32 mouse cellular contexts compared by ENCODE assay signal in genomic region chr5:121581945-121582344, GRCm38 (mm10). TPM values are rescaled to one million over a fixed set of nuclear protein-coding genes. Genes with fewer than 3 reads are reported as not detected.
A peak's percentile ranks its signal among the peaks of the same experiment; 100 is the strongest.
DNase-seq lines count a peak whose midpoint lies in the region; ATAC-seq and TF ChIP-seq lines count a peak whose summit lies in the region.
"Had no signal": no experiment of that assay in that cellular context is flagged by ENCODE, and none has a peak within 500 bp of the region (broad histone marks: within the 10 kb centered on the region; RNA-seq: fewer than 3 reads in every experiment).

No protein-coding gene starts in this region.

- no peak overlapping the region for H3K4me2 ChIP-seq in CH12.LX (ENCODE audit: insufficient read depth, low read depth, poor library complexity, severe bottlenecking)
- H3K4me2 ChIP-seq in liver, postnatal 0 days (ENCODE audit: low read depth, low read length): no peak overlapping the region
- H3K4me2 ChIP-seq: embryonic facial prominence, embryonic 12.5 days; embryonic facial prominence, embryonic 15.5 days; heart, embryonic 13.5 days; hindbrain, embryonic 14.5 days had no signal

- TF ChIP-seq EP300 in CH12.LX (IDR thresholded peaks at IDR 0.05; ENCODE audit: low read length): peak; percentile 11; the same call in 1 of the 2 replicates
- no peak for TF ChIP-seq EP300 in liver, postnatal 0 days (IDR thresholded peaks at IDR 0.05; ENCODE audit: low read depth)

- TF ChIP-seq CTCF in gastrocnemius, adult 2 months (IDR thresholded peaks at IDR 0.05): no peak
- no peak for TF ChIP-seq CTCF in CH12.LX (conservative IDR thresholded peaks at IDR 0.05 in 1 of 2, IDR thresholded peaks at IDR 0.05 in 1 of 2; ENCODE audit: low read depth in 2 of 2, low read length in 2 of 2)
- TF ChIP-seq CTCF in liver, postnatal 0 days (IDR thresholded peaks at IDR 0.05; ENCODE audit: low read depth): no peak

- no peaks in the 10 kb centered on the region for H3K79me2 ChIP-seq in CH12.LX (replicated peaks; ENCODE audit: control insufficient read depth, extremely low read depth, insufficient read depth, poor library complexity, severe bottlenecking)

- no peak for DNase-seq in gastrocnemius, adult 2 months
- no peak for DNase-seq in gastrocnemius, postnatal 10 days
- DNase-seq in CH12.LX (ENCODE audit: extremely low read depth): no peak
- no peak for DNase-seq in ES-E14 (ENCODE audit: low read depth, low spot score)
- DNase-seq in liver, postnatal 0 days: no peak
- no peak for DNase-seq in lung, adult 18-20 months
- DNase-seq in cerebellum, adult 11 months: no peak
- DNase-seq: adrenal gland, adult 8-10 months; adrenal gland, postnatal 25 days; cerebellum, adult 18-20 months; cerebellum, adult 9-11 months; cerebellum, postnatal 25 days; forebrain, postnatal 0 days; gastrocnemius, postnatal 36 days; heart, adult 2 months; heart, postnatal 14 days; heart, postnatal 4 days had no signal

- dilution Hi-C loops in CH12.LX (cut with MboI; ENCODE audit: extremely low pct_ligation_motif_present, extremely low pct_unique_long_range_greater_than_20kb, low sequenced_read_pairs): no loop called here

- no peak overlapping the region for H3K4me3 ChIP-seq in gastrocnemius, adult 2 months
- no peak overlapping the region for H3K4me3 ChIP-seq in CH12.LX (replicated peaks in 1 of 3; ENCODE audit: low read depth in 2 of 3, low read length in 2 of 3, poor library complexity in 1 of 3)
- H3K4me3 ChIP-seq in ES-E14 (ENCODE audit: insufficient read depth in 1 of 2, low read depth in 1 of 2, low read length in 2 of 2, poor library complexity in 1 of 2, severe bottlenecking in 1 of 2): peak overlapping the region; percentile 22 to 24; a peak in 2 of 4 replicates
- H3K4me3 ChIP-seq in liver, postnatal 0 days (ENCODE audit: low read depth, low read length): no peak overlapping the region
- H3K4me3 ChIP-seq: embryonic facial prominence, embryonic 12.5 days; embryonic facial prominence, embryonic 15.5 days; heart, adult 2 months; heart, embryonic 10.5 days; heart, embryonic 13.5 days had no signal

- WGBS in liver, postnatal 0 days (ENCODE audit: insufficient replicate concordance): 81% methylated on average over 8 of the region's 8 CpGs

- no peak for ATAC-seq in liver, postnatal 0 days
- ATAC-seq: activated CD4-positive, CD25-positive, alpha-beta regulatory T cell, adult 4 months; forebrain, embryonic 14.5 days; forebrain, postnatal 0 days; hindbrain, postnatal 0 days; inflammation-experienced regulatory T-cells, adult 6 months; Patski had no signal

- H3K36me3 ChIP-seq in CH12.LX (replicated peaks in 1 of 2; ENCODE audit: control insufficient read depth in 1 of 2, insufficient read depth in 1 of 2, low read length in 1 of 2) (peaks cover 8 to 36% of the 10 kb centered on the region in 2 experiments), ES-E14 (ENCODE audit: control insufficient read depth, insufficient read depth, low read length, poor library complexity, severe bottlenecking) (peaks cover 24% of the 10 kb centered on the region; the same call in 1 of the 2 replicates)
- H3K36me3 ChIP-seq in liver, postnatal 0 days (replicated peaks; ENCODE audit: insufficient read depth, low read length): peaks cover 33% of the 10 kb centered on the region

- no peak; the same call in 1 of the 2 replicates for TF ChIP-seq POLR2A in CH12.LX (IDR thresholded peaks at IDR 0.05; ENCODE audit: low read depth, low read length)

- peaks cover 23 to 53% of the 10 kb centered on the region in 2 experiments for H3K4me1 ChIP-seq in CH12.LX (ENCODE audit: control insufficient read depth in 1 of 2, insufficient read depth in 2 of 2)
- H3K4me1 ChIP-seq in ES-E14 (ENCODE audit: control insufficient read depth in 2 of 2, insufficient read depth in 2 of 2, low read length in 2 of 2, poor library complexity in 1 of 2): peaks cover 10 to 23% of the 10 kb centered on the region in 2 experiments
- peaks cover 32% of the 10 kb centered on the region for H3K4me1 ChIP-seq in liver, postnatal 0 days (ENCODE audit: insufficient read depth)

- no peak for TF ChIP-seq RAD21 in CH12.LX (IDR thresholded peaks at IDR 0.05; ENCODE audit: low read depth, low read length)

- peak overlapping the region; percentile 35 for H3K27ac ChIP-seq in gastrocnemius, adult 2 months
- H3K27ac ChIP-seq in CH12.LX (ENCODE audit: insufficient read depth, low read depth) (no peak overlapping the region), ES-E14 (ENCODE audit: insufficient read depth, low read depth, low read length, poor library complexity, severe bottlenecking) (peak overlapping the region; percentile 20)
- 0 out of 2 replicates have a peak overlapping the region, but pooled peaks have one; percentile 11 for H3K27ac ChIP-seq in liver, postnatal 0 days (ENCODE audit: low read depth)
- H3K27ac ChIP-seq: embryonic facial prominence, embryonic 12.5 days; embryonic facial prominence, embryonic 15.5 days; heart, adult 2 months; heart, embryonic 10.5 days; heart, embryonic 13.5 days; hindbrain, embryonic 14.5 days; hindbrain, postnatal 0 days had no signal

- in situ Hi-C loops in CH12.LX (cut with MboI; ENCODE audit: low pct_ligation_motif_present, low pct_unique_long_range_greater_than_20kb, low sequenced_read_pairs) (no loop called here), ES-E14 (cut with MboI; ENCODE audit: low sequenced_read_pairs in 2 of 2, unreplicated experiment in 2 of 2) (no loop called here)

- intact Hi-C loops in gastrocnemius, adult 2 months (cut with DNase I): no loop called here

- H3K9ac ChIP-seq in CH12.LX (ENCODE audit: insufficient read depth, low read depth) (no peak overlapping the region), ES-E14 (ENCODE audit: insufficient read depth, low read depth, low read length, poor library complexity, severe bottlenecking) (peak overlapping the region; percentile 67; the same call in 1 of the 2 replicates)
- H3K9ac ChIP-seq in liver, postnatal 0 days (replicated peaks): no peak overlapping the region
- H3K9ac ChIP-seq: embryonic facial prominence, embryonic 12.5 days; embryonic facial prominence, embryonic 15.5 days; forebrain, postnatal 0 days; heart, embryonic 13.5 days; hindbrain, embryonic 14.5 days had no signal

- H3K9me3 ChIP-seq in CH12.LX (replicated peaks; ENCODE audit: low read length): no peaks in the 10 kb centered on the region
- H3K9me3 ChIP-seq in ES-E14 (ENCODE audit: control insufficient read depth, insufficient read depth, low read depth, low read length): no peaks in the 10 kb centered on the region
- no peaks in the 10 kb centered on the region for H3K9me3 ChIP-seq in liver, postnatal 0 days (ENCODE audit: low read length)
- H3K9me3 ChIP-seq: embryonic facial prominence, embryonic 12.5 days; embryonic facial prominence, embryonic 15.5 days; G1E; heart, embryonic 10.5 days; heart, embryonic 13.5 days had no signal

- H3K27me3 ChIP-seq in CH12.LX (replicated peaks): no peaks in the 10 kb centered on the region
- no peaks in the 10 kb centered on the region for H3K27me3 ChIP-seq in liver, postnatal 0 days (ENCODE audit: insufficient read depth, low read length)
- H3K27me3 ChIP-seq: embryonic facial prominence, embryonic 12.5 days; embryonic facial prominence, embryonic 15.5 days; heart, embryonic 13.5 days; Patski had no signal

TF ChIP-seq in CH12.LX, 34 proteins besides CTCF, POLR2A, EP300 and RAD21:
- TF ChIP-seq CHD1 (IDR thresholded peaks at IDR 0.05; ENCODE audit: low read depth, low read length) (peak; percentile 70; the same call in 1 of the 2 replicates), UBTF (IDR thresholded peaks at IDR 0.05; ENCODE audit: low read depth, low read length) (no peak)

TF ChIP-seq in ES-E14, 5 proteins besides CTCF, POLR2A, EP300 and RAD21:
- no peak for TF ChIP-seq ZNF384 (IDR thresholded peaks at IDR 0.05; ENCODE audit: low read depth, low read length)

RNA-seq across cellular contexts. Expression of gene Aldh2, which starts 11.7 kb away (rescaled TPM):
- total RNA-seq in gastrocnemius, adult 2 months (2021): 100 to 1,000 TPM; 116 to 287 TPM
- 100 to 1,000 TPM; 117 to 123 TPM for total RNA-seq in gastrocnemius, postnatal 10 days (2021)
- total RNA-seq in CH12.LX (2012; rRNA removed) (56.2 and 73.9 TPM in 2 replicates), CH12.LX (2014; rRNA removed) (58.9 and 66.0 TPM in 2 replicates), ES-E14 (2012; rRNA removed) (157 and 238 TPM in 2 replicates)
- 139 and 143 TPM in 2 replicates for polyA plus RNA-seq in CH12.LX (2012; ENCODE audit: insufficient read length, low read depth)
- polyA plus RNA-seq in liver, postnatal 0 days (2015; fragmentation: Nextera tagmentation; extraction: Ambion mirVana): 395 and 411 TPM in 2 replicates

RNA-seq across cellular contexts. Expression of gene Mapkapk5, which starts 36.2 kb away (rescaled TPM):
- 100 to 1,000 TPM; 100 to 131 TPM for total RNA-seq in gastrocnemius, adult 2 months (2021)
- 10 to 100 TPM; 64.4 to 72.4 TPM for total RNA-seq in gastrocnemius, postnatal 10 days (2021)
- total RNA-seq in CH12.LX (2012; rRNA removed) (48.3 and 62.6 TPM in 2 replicates), CH12.LX (2014; rRNA removed) (84.8 and 106 TPM in 2 replicates), ES-E14 (2012; rRNA removed) (94.3 and 111 TPM in 2 replicates)
- 82.9 and 90.7 TPM in 2 replicates for polyA plus RNA-seq in CH12.LX (2012; ENCODE audit: insufficient read length, low read depth)
- 15.5 and 18.1 TPM in 2 replicates for polyA plus RNA-seq in liver, postnatal 0 days (2015; fragmentation: Nextera tagmentation; extraction: Ambion mirVana)

RNA-seq across cellular contexts. Expression of gene Adam1a, which starts 36.7 kb away (rescaled TPM):
- 1 to 10 TPM; 2.0 to 3.0 TPM for total RNA-seq in gastrocnemius, adult 2 months (2021)
- total RNA-seq in gastrocnemius, postnatal 10 days (2021): 1 to 10 TPM; 2.3 to 3.7 TPM
- total RNA-seq in CH12.LX (2012; rRNA removed): 1.6 and 1.8 TPM in 2 replicates
- 1.2 and 2.2 TPM in 2 replicates for total RNA-seq in CH12.LX (2014; rRNA removed)
- polyA plus RNA-seq in CH12.LX (2012; ENCODE audit: insufficient read length, low read depth): 1.3 TPM in 2 replicates
- total RNA-seq in ES-E14 (2012; rRNA removed): 6.1 and 6.3 TPM in 2 replicates
- 0.15 and 0.25 TPM in 2 replicates for polyA plus RNA-seq in liver, postnatal 0 days (2015; fragmentation: Nextera tagmentation; extraction: Ambion mirVana)

RNA-seq across cellular contexts. Expression of gene Gm42878, which starts 36.7 kb away (rescaled TPM):
- total RNA-seq in gastrocnemius, adult 2 months (2021): not detected
- not detected for total RNA-seq in gastrocnemius, postnatal 10 days (2021)
- 0.13 TPM in 1 of 2 replicates, not detected in the other for total RNA-seq in CH12.LX (2012; rRNA removed)
- 0.58 and 1.0 TPM in 2 replicates for total RNA-seq in CH12.LX (2014; rRNA removed)
- polyA plus RNA-seq in CH12.LX (2012; ENCODE audit: insufficient read length, low read depth): not detected in 2 replicates
- total RNA-seq in ES-E14 (2012; rRNA removed): not detected in 2 replicates
- not detected in 2 replicates for polyA plus RNA-seq in liver, postnatal 0 days (2015; fragmentation: Nextera tagmentation; extraction: Ambion mirVana)
- total RNA-seq: adrenal gland, adult 8-10 months; adrenal gland, postnatal 25 days; common myeloid progenitor, adult 5-6 weeks; G1E; gastrocnemius, postnatal 36 days; granulocyte monocyte progenitor cell, adult 5-6 weeks; heart, postnatal 14 days; heart, postnatal 4 days; hindbrain, postnatal 0 days had no signal
- polyA plus RNA-seq: activated CD4-positive, CD25-positive, alpha-beta regulatory T cell, adult 4 months; embryonic facial prominence, embryonic 15.5 days; forebrain, embryonic 11.5 days; forebrain, embryonic 14.5 days; forebrain, postnatal 0 days; G1E; heart, embryonic 10.5 days; heart, embryonic 13.5 days; hindbrain, embryonic 11.5 days; hindbrain, embryonic 14.5 days; hindbrain, postnatal 0 days; inflammation-experienced regulatory T-cells, adult 6 months had no signal

RNA-seq across cellular contexts. Expression of gene Acad12, which starts 36.8 kb away (rescaled TPM):
- total RNA-seq in gastrocnemius, adult 2 months (2021): 10 to 100 TPM; 23.3 to 34.5 TPM
- total RNA-seq in gastrocnemius, postnatal 10 days (2021): 10 to 100 TPM; 10.1 to 10.3 TPM
- total RNA-seq in CH12.LX (2012; rRNA removed) (2.9 and 4.1 TPM in 2 replicates), CH12.LX (2014; rRNA removed) (2.3 and 3.0 TPM in 2 replicates), ES-E14 (2012; rRNA removed) (6.0 and 8.3 TPM in 2 replicates)
- polyA plus RNA-seq in CH12.LX (2012; ENCODE audit: insufficient read length, low read depth): 1.9 and 2.7 TPM in 2 replicates
- 1.6 and 2.1 TPM in 2 replicates for polyA plus RNA-seq in liver, postnatal 0 days (2015; fragmentation: Nextera tagmentation; extraction: Ambion mirVana)

Comparison
In these comparisons a context has a peak if more than half of its experiments do, and no peak if none do; other contexts are left out.
1. H3K4me3 ChIP-seq: peak in ES-E14 (2 of 2); none in gastrocnemius, adult 2 months (single experiment), CH12.LX (0 of 3) and liver, postnatal 0 days (single experiment).